ENCODE assay signal across 12 mouse cellular contexts in the genomic region with DNA sequence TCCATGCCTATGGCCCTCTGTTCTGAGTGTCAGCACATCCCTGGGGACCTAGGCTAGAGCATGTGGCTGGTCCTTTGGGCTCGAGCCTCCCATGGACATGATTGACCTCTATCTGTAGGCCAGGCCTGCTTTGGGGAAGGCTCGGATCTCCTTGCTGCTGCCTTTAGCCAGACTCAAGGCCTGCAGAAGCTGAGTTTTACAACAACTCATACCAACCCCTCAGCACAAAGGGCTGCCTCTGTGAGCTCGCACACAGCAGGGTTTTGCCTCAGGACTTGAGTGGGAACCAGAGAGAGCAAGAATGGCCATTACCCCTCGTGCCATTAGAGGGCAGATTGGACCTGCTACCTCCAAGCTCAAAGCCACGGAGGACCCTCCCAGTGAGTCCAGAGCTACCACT.
"Had no signal": no experiment of that assay in that cellular context is flagged by ENCODE, and none has a peak within 500 bp of the region (broad histone marks: within the 10 kb centered on the region; RNA-seq: fewer than 3 reads in every experiment).

No protein-coding gene starts in this region.

- H3K4me1 ChIP-seq: midbrain, embryonic 13.5 days; neural tube, embryonic 15.5 days had no signal

- H3K27me3 ChIP-seq: liver, embryonic 15.5 days; midbrain, embryonic 13.5 days; neural tube, embryonic 15.5 days had no signal

- H3K9me3 ChIP-seq: limb, embryonic 10.5 days; liver, embryonic 15.5 days; midbrain, embryonic 13.5 days; neural tube, embryonic 15.5 days had no signal

- H3K27ac ChIP-seq: limb, embryonic 10.5 days; liver, embryonic 15.5 days; midbrain, embryonic 13.5 days; neural tube, embryonic 15.5 days had no signal

- H3K4me2 ChIP-seq: liver, embryonic 11.5 days; liver, embryonic 15.5 days; lung, embryonic 14.5 days; midbrain, embryonic 13.5 days; neural tube, embryonic 15.5 days had no signal

- H3K4me3 ChIP-seq: limb, embryonic 10.5 days; liver, embryonic 15.5 days; midbrain, embryonic 13.5 days; neural tube, embryonic 15.5 days had no signal

- DNase-seq: kidney, postnatal 14 days; lung, embryonic 14.5 days; lung, postnatal 36 days; right cerebral cortex, adult 18-20 months; right cerebral cortex, postnatal 25 days; thymus, adult 18-20 months; thymus, postnatal 14 days had no signal

- ATAC-seq: midbrain, embryonic 13.5 days had no signal

- H3K9ac ChIP-seq: liver, embryonic 15.5 days; lung, embryonic 14.5 days; midbrain, embryonic 13.5 days; neural tube, embryonic 15.5 days had no signal
